Mouse (Mus musculus) CH12.LX (cell line): ENCODE measurements around the gene 1700092M07Rik. TPM values are rescaled to one million over a fixed set of nuclear protein-coding genes. Genes with fewer than 3 reads are reported as not detected.

Source experiments
- DNase-seq: peaks from one replicate; pipeline ENCODE4 v3.0.0-alpha.2; 2013; ENCODE audit errors: extremely low read depth
- H3K27ac ChIP-seq: 2 replicates; pipeline ENCODE4 v1.5.1; 2012; ENCODE audit warnings: low read depth, mild to moderate bottlenecking, control low read depth, moderate library complexity; ENCODE audit not compliant: insufficient read depth
- H3K27me3 ChIP-seq: replicated peaks from 2 replicates; pipeline ENCODE3; 2012; ENCODE audit warnings: inconsistent platforms
- H3K36me3 ChIP-seq, 2 experiments: replicated peaks in 1 of 2; 2 replicates each; pipeline versions ENCODE3 to v1.6.1; 2012; ENCODE audit warnings: inconsistent platforms in 1 of 2, low read length in 1 of 2, mild to moderate bottlenecking in 1 of 2, mixed read lengths in 1 of 2, moderate library complexity in 1 of 2; ENCODE audit not compliant: control insufficient read depth in 1 of 2, insufficient read depth in 1 of 2
- H3K4me1 ChIP-seq, 2 experiments: 2 replicates each; pipeline ENCODE4 v1.6.1; 2012; ENCODE audit warnings: inconsistent platforms in 1 of 2, moderate library complexity in 1 of 2; ENCODE audit not compliant: insufficient read depth in 2 of 2, control insufficient read depth in 1 of 2
- H3K4me2 ChIP-seq: 2 replicates; pipeline ENCODE4 v1.6.1; 2012; ENCODE audit warnings: low read depth, mild to moderate bottlenecking, control low read depth; ENCODE audit not compliant: poor library complexity, insufficient read depth, severe bottlenecking
- H3K4me3 ChIP-seq, 3 experiments: fragments of 150-350 bp in 1 of 3; sonication (generic) in 1 of 3; replicated peaks in 1 of 3; 2 replicates each; pipeline versions ENCODE3 to v1.5.1; 2011 to 2012; ENCODE audit warnings: low read depth in 2 of 3, low read length in 2 of 3, mild to moderate bottlenecking in 2 of 3, moderate library complexity in 2 of 3, control low read depth in 1 of 3, improper control_type of control experiment in 1 of 3, inconsistent platforms in 1 of 3, mixed read lengths in 1 of 3; ENCODE audit not compliant: poor library complexity in 1 of 3
- H3K79me2 ChIP-seq: replicated peaks from 2 replicates; pipeline ENCODE4 v1.6.1; 2012; ENCODE audit warnings: mild to moderate bottlenecking, moderate library complexity; ENCODE audit not compliant: control insufficient read depth, poor library complexity, insufficient read depth, severe bottlenecking; ENCODE audit errors: extremely low read depth
- H3K9ac ChIP-seq: 2 replicates; pipeline ENCODE4 v1.6.1; 2012; ENCODE audit warnings: low read depth, mild to moderate bottlenecking, control low read depth, moderate library complexity; ENCODE audit not compliant: insufficient read depth
- H3K9me3 ChIP-seq: replicated peaks from 2 replicates; pipeline ENCODE3; 2012; ENCODE audit warnings: low read length, inconsistent platforms, mixed read lengths
- BHLHE40 ChIP-seq: IDR thresholded peaks from 2 replicates; pipeline ENCODE4 v1.6.1; 2011; ENCODE audit warnings: mild to moderate bottlenecking, low read depth, low read length, improper control_type of control experiment
- E2F4 ChIP-seq: IDR thresholded peaks from 2 replicates; pipeline ENCODE4 v1.6.1; 2011; ENCODE audit warnings: low read depth, low read length, improper control_type of control experiment; ENCODE audit not compliant: insufficient replicate concordance
- ELF1 ChIP-seq: IDR thresholded peaks from 2 replicates; pipeline ENCODE4 v1.6.1; 2014; ENCODE audit warnings: low read depth, mild to moderate bottlenecking, inconsistent platforms, low read length, improper control_type of control experiment
- EP300 ChIP-seq: IDR thresholded peaks from 2 replicates; pipeline ENCODE4 v1.6.1; 2011; ENCODE audit warnings: low read length, improper control_type of control experiment
- ETS1 ChIP-seq: conservative IDR thresholded peaks from 2 replicates; pipeline ENCODE4 v1.6.1; 2012; ENCODE audit warnings: low read depth, mild to moderate bottlenecking, inconsistent platforms, low read length, improper control_type of control experiment, moderate library complexity
- GABPA ChIP-seq: IDR thresholded peaks from 2 replicates; pipeline ENCODE4 v1.6.1; 2012; ENCODE audit warnings: low read depth, low read length, improper control_type of control experiment, inconsistent platforms; ENCODE audit not compliant: insufficient replicate concordance
- KAT2A ChIP-seq: IDR thresholded peaks from 2 replicates; pipeline ENCODE4 v1.6.1; 2012; ENCODE audit warnings: low read length, improper control_type of control experiment, inconsistent platforms; ENCODE audit not compliant: insufficient replicate concordance
- MAFK ChIP-seq: IDR thresholded peaks from 2 replicates; pipeline ENCODE4 v1.6.1; 2011; ENCODE audit warnings: low read length, improper control_type of control experiment; ENCODE audit not compliant: insufficient replicate concordance
- MAX ChIP-seq: IDR thresholded peaks from 2 replicates; pipeline ENCODE4 v1.6.1; 2011; ENCODE audit warnings: low read length, improper control_type of control experiment
- NRF1 ChIP-seq: IDR thresholded peaks from 2 replicates; pipeline ENCODE4 v1.6.1; 2014; ENCODE audit warnings: low read depth, mild to moderate bottlenecking, inconsistent platforms, low read length, improper control_type of control experiment, moderate library complexity
- PAX5 ChIP-seq: IDR thresholded peaks from 2 replicates; pipeline ENCODE4 v1.6.1; 2012; ENCODE audit warnings: low read length, inconsistent platforms, mixed read lengths
- POLR2AphosphoS2 ChIP-seq: IDR thresholded peaks from 2 replicates; pipeline ENCODE4 v1.6.1; 2011; ENCODE audit warnings: low read depth, low read length, improper control_type of control experiment
- SIN3A ChIP-seq: IDR thresholded peaks from 2 replicates; pipeline ENCODE4 v1.6.1; 2012; ENCODE audit warnings: low read length, improper control_type of control experiment, inconsistent platforms
- TCF12 ChIP-seq: IDR thresholded peaks from 2 replicates; pipeline ENCODE4 v1.6.1; 2014; ENCODE audit warnings: low read depth, mild to moderate bottlenecking, inconsistent platforms, low read length, improper control_type of control experiment
- USF2 ChIP-seq: conservative IDR thresholded peaks from 2 replicates; pipeline ENCODE4 v1.6.1; 2011; ENCODE audit warnings: low read depth, low read length, improper control_type of control experiment
- ZC3H11A ChIP-seq: IDR thresholded peaks from 2 replicates; pipeline ENCODE4 v1.6.1; 2012; ENCODE audit warnings: low read depth, mild to moderate bottlenecking, inconsistent platforms, low read length, improper control_type of control experiment
- dilution Hi-C: fragments of 300-500 bp; cut with MboI; formaldehyde crosslinking; loops from 2 replicates; pipeline ENCODE4 v1.14.3; 2020; ENCODE audit warnings: low sequenced_read_pairs; ENCODE audit not compliant: extremely low pct_unique_long_range_greater_than_20kb, extremely low pct_ligation_motif_present
- in situ Hi-C: fragments of 300-500 bp; cut with MboI; formaldehyde crosslinking; loops from 3 replicates; pipeline ENCODE4 v1.14.3; 2019; ENCODE audit warnings: low sequenced_read_pairs, low pct_ligation_motif_present, low pct_unique_long_range_greater_than_20kb, mixed read lengths
- polyA plus RNA-seq: library from polyadenylated mRNA; unstranded; fragments of >175 nt; gene quantifications from 2 replicates; pipeline ENCODE4 v1.2.1, GENCODE M21; 2012; ENCODE audit warnings: low read depth; ENCODE audit not compliant: insufficient read length
- total RNA-seq, 2 experiments: library from RNA; depleted of rRNA; stranded (reverse); fragments of 300-350 nt in 1 of 2; fragments of >200 nt in 1 of 2; gene quantifications; 2 replicates each; pipeline ENCODE4 v1.2.3; 2012 to 2014

1700092M07Rik gene
- total and polyA plus RNA-seq, 3 experiments: 1.0 to 3.8 (median 3.1) TPM

DNA sequence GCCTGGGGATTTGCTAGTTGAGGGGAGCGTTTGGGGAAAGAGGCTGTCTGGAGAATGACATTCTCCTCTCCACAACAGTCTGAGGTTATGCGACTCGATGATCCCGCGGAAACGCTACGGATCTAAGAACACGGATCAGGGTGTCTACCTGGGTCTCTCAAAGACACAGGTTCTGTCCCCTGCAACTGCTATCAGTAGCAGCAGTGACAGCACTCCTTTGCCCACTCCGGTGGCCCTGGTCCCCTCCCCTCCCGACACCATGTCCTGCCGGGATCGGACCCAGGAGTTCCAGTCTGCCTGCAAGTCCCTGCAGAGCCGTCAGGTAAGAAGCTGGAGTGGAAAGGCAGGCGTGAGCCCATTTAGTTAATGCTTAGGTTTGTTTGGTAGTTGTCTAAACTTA, 1.7 kb downstream of the 1700092M07Rik start:
- H3K9me3 ChIP-seq: no peaks in the 10 kb centered on the region
- in situ Hi-C loops: loop anchor here (25.0 kb wide), 1 partner anchor 370 kb away; no protein-coding TSS in a partner anchor
- H3K9ac ChIP-seq: peak overlapping the region; percentile 92
- no peak for DNase-seq
- TF ChIP-seq BHLHE40: no peak
- TF ChIP-seq, all 38 proteins: peak for 0
- Histone ChIP-seq H3K27ac (0 out of 2 replicates have a peak overlapping the region, but pooled peaks have one; percentile 8), H3K36me3 (peaks cover 58 to 83% of the 10 kb centered on the region in 2 experiments), H3K4me3 (peak overlapping the region; percentile 75 to 77 (median 77)), H3K79me2 (peaks cover 31% of the 10 kb centered on the region), H3K27me3 (no peaks in the 10 kb centered on the region), H3K4me1 (peaks cover 9 to 35% of the 10 kb centered on the region in 2 experiments), H3K4me2 (peak overlapping the region; percentile 72)
- dilution Hi-C loops: no loop called here

DNA sequence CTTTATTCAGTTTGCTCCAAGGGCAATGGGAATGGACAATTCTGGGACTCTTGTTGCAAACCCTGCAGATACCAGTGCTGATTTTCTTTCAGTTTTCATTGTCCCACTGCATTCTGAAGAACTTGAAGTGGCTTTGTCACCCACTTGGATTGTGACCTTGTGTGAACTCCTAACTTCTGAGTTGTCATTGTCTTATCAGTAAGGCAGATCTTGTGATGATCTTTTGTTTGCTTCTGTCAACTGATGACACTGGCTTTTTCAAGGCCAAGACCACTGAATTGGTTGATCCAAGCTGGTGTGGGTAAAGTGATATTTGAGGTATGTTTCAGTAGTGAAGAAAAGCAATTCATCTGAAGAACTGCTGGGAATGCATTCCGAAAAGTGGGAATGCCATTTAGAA, 4.9 kb downstream of the 1700092M07Rik start:
- H3K27ac ChIP-seq: no peak overlapping the region
- H3K4me3 ChIP-seq: no peak overlapping the region
- peaks cover 20% of the 10 kb centered on the region for H3K79me2 ChIP-seq
- in situ Hi-C loops: loop anchor here (25.0 kb wide), 1 partner anchor 367 kb away; no protein-coding TSS in a partner anchor
- no peak for TF ChIP-seq TCF12
- TF ChIP-seq ETS1: no peak
- TF ChIP-seq NRF1: no peak
- no peak for TF ChIP-seq MAX
- TF ChIP-seq E2F4: no peak
- no peak for TF ChIP-seq EP300
- no peak for TF ChIP-seq PAX5
- no peak for TF ChIP-seq ZC3H11A
- no peak for TF ChIP-seq MAFK
- TF ChIP-seq USF2: no peak
- no peak for TF ChIP-seq GABPA
- no peak for TF ChIP-seq KAT2A
- no peak for TF ChIP-seq SIN3A
- TF ChIP-seq POLR2AphosphoS2: no peak
- no peak for TF ChIP-seq ELF1
- H3K9me3 ChIP-seq: no peaks in the 10 kb centered on the region
- H3K9ac ChIP-seq: no peak overlapping the region
- peaks cover 60 to 82% of the 10 kb centered on the region in 2 experiments for H3K36me3 ChIP-seq
- no peak for DNase-seq
- no peaks in the 10 kb centered on the region for H3K27me3 ChIP-seq
- H3K4me2 ChIP-seq: no peak overlapping the region
- H3K4me1 ChIP-seq: peaks cover 9 to 21% of the 10 kb centered on the region in 2 experiments
- dilution Hi-C loops: no loop called here
